Mouse (Mus musculus) lung, embryonic 15.5 days (tissue): ENCODE results near the gene Btn2a2. TPM values are rescaled to one million over a fixed set of nuclear protein-coding genes. Genes with fewer than 3 reads are reported as not detected.

Experiments used
- ATAC-seq: fragments of 200-750 bp; cut with Nextera tagmentation; 2 replicates; pipeline ENCODE4 v1.8.0; 2017; ENCODE audit warnings: moderate number of reproducible peaks, borderline replicate concordance; ENCODE audit not compliant: low FRiP score, low TSS enrichment; ENCODE audit errors: extremely low read depth
- H3K27ac ChIP-seq: fragments of 300-500 bp; sonication (generic); 2 replicates; pipeline ENCODE4 v1.5.1; 2015; ENCODE audit warnings: moderate library complexity, mild to moderate bottlenecking, inconsistent platforms
- H3K27me3 ChIP-seq: fragments of 300-500 bp; sonication (generic); 2 replicates; pipeline ENCODE4 v1.6.1; 2015; ENCODE audit warnings: inconsistent platforms
- H3K36me3 ChIP-seq: fragments of 300-500 bp; sonication (generic); 2 replicates; pipeline ENCODE4 v1.6.1; 2015; ENCODE audit warnings: inconsistent platforms
- H3K4me1 ChIP-seq: fragments of 300-500 bp; sonication (generic); 2 replicates; pipeline ENCODE4 v1.6.1; 2015; ENCODE audit warnings: inconsistent platforms
- H3K4me2 ChIP-seq: fragments of 300-500 bp; sonication (generic); 2 replicates; pipeline ENCODE4 v1.6.1; 2015; ENCODE audit warnings: inconsistent platforms, mild to moderate bottlenecking, moderate library complexity
- H3K4me3 ChIP-seq: fragments of 300-500 bp; sonication (generic); 2 replicates; pipeline ENCODE4 v1.5.1; 2015; ENCODE audit warnings: mild to moderate bottlenecking, inconsistent platforms
- H3K9ac ChIP-seq: fragments of 300-500 bp; sonication (generic); 2 replicates; pipeline ENCODE4 v1.6.1; 2015; ENCODE audit warnings: inconsistent platforms
- H3K9me3 ChIP-seq: fragments of 300-500 bp; sonication (generic); 2 replicates; pipeline ENCODE4 v1.6.1; 2016; ENCODE audit warnings: inconsistent platforms
- WGBS: fragments of 180-500 bp; shearing (Covaris S2); methylation state at CpG from one replicate; pipeline ENCODE4 v1.1.7; 2015; 5-methylcytosine and 5-hydroxymethylcytosine counted together
- polyA plus RNA-seq: library from polyadenylated mRNA; unstranded; fragments of >200 nt; fragmentation: Nextera tagmentation; extraction: Ambion mirVana; gene quantifications from 2 replicates; pipeline ENCODE4 v1.2.1, GENCODE M21; 2015

Btn2a2 gene
- polyA plus RNA-seq, 1 experiment from 2014 or later: 0.16 TPM

DNA sequence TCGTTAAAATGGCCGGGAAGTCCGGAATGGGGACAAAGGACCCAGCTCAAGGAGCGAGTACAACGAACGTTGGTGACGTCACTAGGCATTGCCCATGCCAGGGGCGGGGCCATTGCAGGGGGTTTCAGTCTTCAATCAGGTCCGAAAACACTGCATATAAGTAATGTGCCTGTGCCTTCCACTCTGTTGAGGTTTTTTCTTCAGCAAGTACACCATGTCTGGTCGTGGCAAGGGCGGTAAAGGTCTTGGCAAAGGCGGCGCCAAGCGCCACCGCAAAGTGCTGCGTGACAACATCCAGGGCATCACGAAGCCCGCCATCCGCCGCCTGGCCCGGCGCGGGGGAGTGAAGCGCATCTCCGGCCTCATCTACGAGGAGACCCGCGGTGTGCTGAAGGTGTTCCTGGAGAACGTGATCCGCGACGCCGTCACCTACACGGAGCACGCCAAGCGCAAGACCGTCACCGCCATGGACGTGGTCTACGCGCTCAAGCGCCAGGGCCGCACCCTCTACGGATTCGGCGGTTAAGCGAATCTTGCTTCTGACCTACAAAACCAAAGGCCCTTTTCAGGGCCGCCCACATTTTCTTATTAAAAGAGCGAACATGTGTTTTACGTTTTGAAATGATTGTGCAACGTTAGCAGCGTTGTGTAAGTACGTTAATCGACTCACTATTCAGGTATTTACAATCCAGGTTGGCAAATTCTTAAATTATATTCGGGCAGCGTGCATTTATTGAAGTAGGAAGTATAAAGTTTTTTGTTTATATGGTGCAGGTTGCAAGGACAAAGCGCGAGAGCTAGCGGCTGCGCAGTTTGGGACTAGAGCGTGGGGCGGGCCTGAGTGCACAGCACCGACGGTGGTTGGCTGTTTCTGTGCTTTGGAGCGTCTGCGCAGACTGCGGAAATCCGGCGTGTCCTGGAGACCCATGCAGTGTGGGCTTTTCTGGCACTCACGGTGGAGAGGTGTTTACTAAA lies 42.5 kb upstream of the Btn2a2 start, which contains the start of gene Hist1h4h:
Hist1h4h (plus strand) TSS at position 150 of the 975 bp plus-strand sequence.
- Histone ChIP-seq H3K4me3 (peak within 1 kb of the TSS; percentile 48), H3K27ac (peak within 1 kb of the TSS; percentile 98), H3K27me3 (no peaks in the 10 kb centered on the region), H3K36me3 (no peaks in the 10 kb centered on the region), H3K9ac (peak within 1 kb of the TSS; percentile 57), H3K9me3 (no peaks in the 10 kb centered on the region), H3K4me2 (peak within 1 kb of the TSS; percentile 66), H3K4me1 (peaks cover 32% of the 10 kb centered on the region)
- WGBS: under 1% methylated on average over 64 of the region's 70 CpGs
- ATAC-seq: peak; percentile 77

DNA sequence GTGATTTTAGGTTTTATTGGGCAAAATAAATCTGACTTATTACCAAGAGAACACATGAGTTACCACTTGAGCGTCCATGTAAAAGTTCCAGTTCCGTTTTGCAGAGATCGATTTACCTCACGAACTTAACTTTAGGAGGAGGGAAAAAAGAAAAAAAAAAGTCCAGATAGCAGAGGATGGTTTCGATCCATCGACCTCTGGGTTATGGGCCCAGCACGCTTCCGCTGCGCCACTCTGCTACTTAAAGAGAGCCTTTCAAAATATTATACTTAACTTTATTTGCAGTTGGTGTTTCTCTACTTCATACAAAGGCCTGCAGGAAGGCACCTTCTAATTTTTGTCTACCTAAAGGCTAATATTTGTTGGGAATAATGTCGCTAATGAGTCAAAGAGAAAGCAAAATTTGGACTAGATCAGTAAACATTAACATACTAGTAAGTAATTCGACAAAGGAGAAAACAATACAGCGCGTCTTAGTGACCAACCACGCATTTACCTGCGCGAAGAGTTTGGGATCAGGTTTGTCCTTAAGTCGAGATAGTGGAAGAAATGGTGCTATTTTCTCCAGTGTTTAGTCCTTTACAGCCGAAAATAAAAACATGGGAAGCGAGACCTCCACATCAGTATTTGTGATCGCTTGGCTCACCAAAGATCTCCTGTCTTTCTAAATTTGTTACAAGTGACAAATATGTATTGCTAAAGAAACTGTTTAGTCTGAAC lies 41.7 kb upstream of the Btn2a2 start:
- H3K4me3 ChIP-seq: peak overlapping the region; percentile 48
- no peak for ATAC-seq
- WGBS: under 1% methylated on average over 20 of the region's 20 CpGs
- H3K36me3 ChIP-seq: no peaks in the 10 kb centered on the region
- peak overlapping the region; percentile 98 for H3K27ac ChIP-seq
- no peaks in the 10 kb centered on the region for H3K9me3 ChIP-seq
- peaks cover 32% of the 10 kb centered on the region for H3K4me1 ChIP-seq
- H3K4me2 ChIP-seq: peak overlapping the region; percentile 66
- no peaks in the 10 kb centered on the region for H3K27me3 ChIP-seq
- peak overlapping the region; percentile 57 for H3K9ac ChIP-seq

DNA sequence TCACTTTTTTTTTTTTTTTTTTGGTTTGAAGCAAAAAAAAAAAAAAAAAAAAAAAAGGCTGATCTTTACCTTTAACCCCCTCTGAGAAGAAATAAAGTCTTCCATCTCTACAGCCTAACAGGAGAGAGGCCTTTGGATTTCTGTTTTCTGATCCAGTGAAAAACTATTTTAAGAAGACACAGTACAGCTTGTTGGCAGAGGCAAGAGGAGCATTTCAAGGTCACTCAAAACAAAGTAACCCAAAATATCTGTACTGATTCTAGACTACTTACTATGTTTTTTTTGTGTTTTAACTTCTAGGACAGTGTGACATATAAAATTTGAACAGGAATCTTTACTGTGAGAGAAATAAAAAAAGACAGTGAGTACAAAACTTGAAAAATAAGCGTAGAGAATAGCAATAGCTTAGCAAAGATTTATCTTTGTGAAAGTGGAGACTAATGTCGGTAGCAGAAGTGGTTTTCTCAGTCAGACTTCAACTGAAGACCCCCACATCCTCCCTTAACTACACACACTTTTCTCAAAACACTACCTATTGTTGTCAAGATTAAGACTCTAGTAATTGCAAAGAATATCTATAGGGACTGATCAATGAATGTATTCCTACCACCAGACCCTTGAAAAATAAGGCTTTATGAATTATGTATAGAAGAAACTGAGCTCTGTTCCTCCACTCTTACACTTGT lies 41.0 kb upstream of the Btn2a2 start:
- H3K9me3 ChIP-seq: no peaks in the 10 kb centered on the region
- peak overlapping the region; percentile 48 for H3K4me3 ChIP-seq
- no peaks in the 10 kb centered on the region for H3K36me3 ChIP-seq
- ATAC-seq: no peak
- peak overlapping the region; percentile 66 for H3K4me2 ChIP-seq
- H3K27ac ChIP-seq: peak overlapping the region; percentile 98
- H3K27me3 ChIP-seq: no peaks in the 10 kb centered on the region
- WGBS: 9% methylated on average over 2 of the region's 2 CpGs
- H3K4me1 ChIP-seq: peaks cover 31% of the 10 kb centered on the region
- peak overlapping the region; percentile 57 for H3K9ac ChIP-seq

DNA sequence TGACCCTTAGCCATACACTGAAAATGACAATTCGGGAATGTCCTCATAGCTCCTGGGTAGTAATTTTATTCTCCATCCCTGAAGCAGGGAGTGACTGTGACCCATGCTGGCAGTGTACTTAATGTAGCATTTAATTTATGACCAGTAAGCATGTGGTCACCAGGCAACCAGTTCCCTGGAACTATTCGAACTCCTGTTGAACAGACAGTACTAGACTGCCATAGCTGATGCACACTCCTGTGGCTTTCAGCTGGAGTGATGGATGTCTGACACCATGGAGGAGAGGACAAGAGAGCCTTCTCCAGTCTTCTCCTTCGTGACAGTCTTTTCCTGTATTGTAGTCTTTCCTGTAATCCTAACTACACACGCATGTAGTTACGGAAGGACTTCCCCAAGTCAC lies 40.3 kb upstream of the Btn2a2 start:
- no peak overlapping the region for H3K9ac ChIP-seq
- ATAC-seq: no peak
- no peaks in the 10 kb centered on the region for H3K36me3 ChIP-seq
- H3K27me3 ChIP-seq: no peaks in the 10 kb centered on the region
- H3K27ac ChIP-seq: peak overlapping the region; percentile 33; the same call in 1 of the 2 replicates
- H3K9me3 ChIP-seq: no peaks in the 10 kb centered on the region
- no peak overlapping the region for H3K4me3 ChIP-seq
- H3K4me1 ChIP-seq: peaks cover 28% of the 10 kb centered on the region
- WGBS: 65% methylated on average over 5 of the region's 5 CpGs
- peak overlapping the region; percentile 5; the same call in 1 of the 2 replicates for H3K4me2 ChIP-seq

DNA sequence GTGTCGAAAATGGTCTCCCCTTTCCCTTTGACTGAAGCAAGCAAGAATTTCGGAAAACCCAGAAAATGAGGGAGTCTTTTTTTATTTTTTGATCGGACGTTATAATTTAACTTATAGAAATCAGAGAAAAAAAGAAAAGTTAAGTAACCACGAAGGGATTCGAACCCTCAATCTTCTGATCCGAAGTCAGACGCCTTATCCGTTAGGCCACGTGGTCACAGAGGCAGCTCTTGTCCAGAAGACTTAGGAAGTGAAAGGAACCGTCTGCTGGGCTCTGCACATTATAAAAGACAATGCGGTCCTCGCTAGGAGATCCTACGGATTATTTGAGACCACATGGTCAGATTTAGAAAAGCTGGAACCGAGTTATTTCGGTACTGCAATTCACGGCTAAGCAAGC lies 37.7 kb upstream of the Btn2a2 start:
- Histone ChIP-seq H3K9me3 (no peaks in the 10 kb centered on the region), H3K27ac (peak overlapping the region; percentile 67), H3K4me3 (peak overlapping the region; percentile 40), H3K4me2 (peak overlapping the region; percentile 54), H3K9ac (peak overlapping the region; percentile 24; the same call in 1 of the 2 replicates), H3K4me1 (peaks cover 15% of the 10 kb centered on the region), H3K36me3 (no peaks in the 10 kb centered on the region), H3K27me3 (no peaks in the 10 kb centered on the region)
- WGBS: under 1% methylated on average over 17 of the region's 17 CpGs
- peak; percentile 46; the same call in 1 of the 2 replicates for ATAC-seq

DNA sequence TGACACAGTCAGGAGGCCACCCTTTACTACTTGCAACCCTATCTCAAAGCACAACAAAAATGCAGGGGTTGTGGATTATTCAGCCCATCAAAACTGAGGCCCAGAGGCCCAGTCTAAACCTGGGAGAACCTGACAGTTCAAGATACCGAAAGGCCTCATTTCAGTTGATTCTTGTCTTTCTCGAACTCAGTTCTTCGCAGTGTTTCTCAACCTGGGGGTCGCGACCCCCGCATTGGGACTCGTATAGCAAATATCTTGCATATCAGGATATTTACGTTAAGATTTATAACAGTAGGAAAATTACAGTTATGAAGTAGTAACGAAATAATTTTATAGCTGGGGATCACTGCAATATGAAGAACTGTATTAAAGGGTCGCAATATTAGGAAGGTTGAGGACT lies 37.2 kb upstream of the Btn2a2 start:
- WGBS: under 1% methylated on average over 10 of the region's 10 CpGs
- Histone ChIP-seq H3K4me2 (peak overlapping the region; percentile 52), H3K9me3 (no peaks in the 10 kb centered on the region), H3K4me3 (peak overlapping the region; percentile 40), H3K36me3 (no peaks in the 10 kb centered on the region), H3K4me1 (peaks cover 17% of the 10 kb centered on the region), H3K9ac (peak overlapping the region; percentile 24), H3K27me3 (no peaks in the 10 kb centered on the region), H3K27ac (no peak overlapping the region)
- no peak for ATAC-seq

DNA sequence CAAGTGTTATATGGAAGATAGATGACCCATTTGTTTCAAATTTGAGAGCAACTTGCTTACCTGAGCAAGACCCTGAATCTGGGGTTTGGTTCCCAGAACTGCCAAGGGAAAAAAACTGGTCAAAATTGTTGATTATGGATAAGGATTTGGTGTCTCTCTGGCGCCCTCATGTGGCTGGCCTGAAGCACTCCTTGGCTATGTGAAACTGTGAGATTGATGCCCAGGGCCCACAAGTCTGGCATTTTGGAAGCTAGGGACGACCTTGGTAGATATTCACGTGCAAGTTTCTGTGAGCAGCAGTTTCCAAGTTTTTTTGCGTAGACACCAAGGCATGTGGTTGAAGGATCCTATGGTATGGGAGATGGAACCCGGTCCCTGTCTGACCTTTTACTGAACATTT lies 36.0 kb upstream of the Btn2a2 start:
- Histone ChIP-seq H3K27me3 (no peaks in the 10 kb centered on the region), H3K4me1 (peaks cover 25% of the 10 kb centered on the region), H3K4me3 (no peak overlapping the region), H3K4me2 (peak overlapping the region; percentile 6; the same call in 1 of the 2 replicates), H3K9ac (no peak overlapping the region), H3K36me3 (no peaks in the 10 kb centered on the region), H3K9me3 (no peaks in the 10 kb centered on the region), H3K27ac (no peak overlapping the region)
- 0 out of 2 replicates have a peak, but pooled peaks have one; percentile 47 for ATAC-seq
- 12% methylated on average over 5 of the region's 5 CpGs for WGBS

DNA sequence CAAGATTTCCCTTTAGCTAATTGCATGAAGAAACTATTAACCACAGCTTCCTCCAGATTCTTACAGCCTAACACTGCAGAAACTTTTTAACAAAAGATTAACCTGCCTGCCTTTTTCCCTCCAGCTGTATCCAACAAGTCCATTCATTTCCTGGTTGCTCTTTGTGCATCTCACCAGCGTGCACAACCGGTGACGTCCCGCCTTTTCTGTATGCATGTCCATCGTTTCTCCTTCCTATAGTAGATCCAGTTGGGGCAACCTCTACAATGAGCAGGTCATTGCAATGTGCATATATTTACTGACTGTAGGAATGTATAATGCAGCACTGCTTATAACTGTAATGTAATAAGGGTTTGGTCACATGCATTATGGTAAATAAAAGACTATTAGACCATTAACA lies 35.3 kb upstream of the Btn2a2 start:
- Histone ChIP-seq H3K9me3 (no peaks in the 10 kb centered on the region), H3K4me1 (peaks cover 24% of the 10 kb centered on the region), H3K36me3 (no peaks in the 10 kb centered on the region), H3K27ac (no peak overlapping the region), H3K27me3 (no peaks in the 10 kb centered on the region), H3K4me3 (no peak overlapping the region), H3K9ac (no peak overlapping the region), H3K4me2 (no peak overlapping the region)
- WGBS: 40% methylated on average over 5 of the region's 5 CpGs
- no peak for ATAC-seq

DNA sequence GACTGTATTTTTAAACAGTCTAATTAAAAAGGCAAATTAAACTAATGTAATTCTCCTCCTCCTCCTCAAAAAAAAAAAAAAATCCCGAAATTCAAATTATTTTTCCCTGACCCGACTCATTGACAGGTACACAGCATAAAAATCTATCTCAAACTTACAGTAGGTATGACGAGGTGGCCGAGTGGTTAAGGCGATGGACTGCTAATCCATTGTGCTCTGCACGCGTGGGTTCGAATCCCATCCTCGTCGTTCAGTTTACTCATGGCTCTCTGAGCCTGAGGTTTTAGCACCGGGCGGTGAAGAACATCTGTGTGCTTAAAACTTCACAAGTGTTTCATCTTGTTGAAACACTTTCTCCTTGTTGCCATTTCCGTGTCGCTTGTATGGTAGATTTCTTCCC lies 33.0 kb upstream of the Btn2a2 start:
- H3K4me2 ChIP-seq: peak overlapping the region; percentile 36
- H3K36me3 ChIP-seq: no peaks in the 10 kb centered on the region
- peaks cover 14% of the 10 kb centered on the region; the same call in 1 of the 2 replicates for H3K4me1 ChIP-seq
- under 1% methylated on average over 14 of the region's 14 CpGs for WGBS
- H3K9me3 ChIP-seq: no peaks in the 10 kb centered on the region
- H3K27me3 ChIP-seq: no peaks in the 10 kb centered on the region
- H3K4me3 ChIP-seq: peak overlapping the region; percentile 0; the same call in 1 of the 2 replicates
- no peak for ATAC-seq
- no peak overlapping the region for H3K9ac ChIP-seq
- no peak overlapping the region for H3K27ac ChIP-seq

DNA sequence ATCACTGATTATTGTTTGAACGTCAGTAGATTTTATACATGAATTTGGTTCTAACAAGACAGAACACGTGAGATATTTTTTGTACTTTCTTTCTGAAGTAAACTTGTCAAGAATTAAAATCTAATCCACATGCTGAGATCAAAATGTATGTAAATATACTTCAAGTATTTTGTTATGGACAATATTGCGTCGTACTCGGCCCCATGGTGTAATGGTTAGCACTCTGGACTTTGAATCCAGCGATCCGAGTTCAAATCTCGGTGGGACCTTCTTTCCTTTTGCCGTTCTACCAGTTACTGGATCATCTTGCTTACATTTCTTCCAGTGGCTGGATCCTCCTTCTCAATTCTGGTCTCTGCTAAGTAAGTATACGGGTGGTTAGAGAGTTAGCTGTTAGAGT lies 30.8 kb upstream of the Btn2a2 start:
- Histone ChIP-seq H3K4me1 (peaks cover 15% of the 10 kb centered on the region; the same call in 1 of the 2 replicates), H3K4me2 (peak overlapping the region; percentile 89), H3K27me3 (no peaks in the 10 kb centered on the region), H3K4me3 (peak overlapping the region; percentile 55), H3K9me3 (no peaks in the 10 kb centered on the region), H3K9ac (no peak overlapping the region), H3K36me3 (no peaks in the 10 kb centered on the region), H3K27ac (peak overlapping the region; percentile 69)
- under 1% methylated on average over 10 of the region's 10 CpGs for WGBS
- ATAC-seq: peak; percentile 60; the same call in 1 of the 2 replicates

DNA sequence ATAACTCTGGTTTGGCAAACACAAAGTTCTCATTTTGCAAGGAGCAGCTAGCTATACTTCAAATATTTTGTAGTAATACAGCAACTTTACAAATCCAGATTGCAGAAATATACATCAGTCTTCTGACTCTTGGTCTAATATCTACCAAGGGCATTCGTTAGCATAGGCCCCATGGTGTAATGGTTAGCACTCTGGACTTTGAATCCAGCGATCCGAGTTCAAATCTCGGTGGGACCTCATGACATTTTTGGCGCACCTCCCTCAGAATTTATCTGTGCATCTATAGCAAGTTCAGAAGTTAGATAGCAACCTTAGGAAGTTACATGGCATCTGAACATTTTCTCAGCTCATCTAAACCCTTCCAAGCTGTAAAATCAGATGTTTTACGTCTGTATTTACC lies 30.2 kb upstream of the Btn2a2 start:
- WGBS: 0% methylated on average over 6 of the region's 6 CpGs
- H3K27ac ChIP-seq: peak overlapping the region; percentile 69
- no peaks in the 10 kb centered on the region for H3K27me3 ChIP-seq
- no peak overlapping the region for H3K9ac ChIP-seq
- peak overlapping the region; percentile 55 for H3K4me3 ChIP-seq
- peaks cover 15% of the 10 kb centered on the region; the same call in 1 of the 2 replicates for H3K4me1 ChIP-seq
- H3K36me3 ChIP-seq: no peaks in the 10 kb centered on the region
- H3K9me3 ChIP-seq: no peaks in the 10 kb centered on the region
- peak; percentile 53; the same call in 1 of the 2 replicates for ATAC-seq
- peak overlapping the region; percentile 89 for H3K4me2 ChIP-seq
